Mouse (Mus musculus) liver, adult 2 months (tissue): ENCODE data around the gene Gm38431.
"Not testable (repeated sequence)": the region's sequence is repeated elsewhere in the genome, so short reads cannot be mapped to it uniquely, and the experiment has no call there.

Experiments used
- CTCF ChIP-seq: fragments of 200-500 bp; IDR thresholded peaks from 2 replicates; pipeline ENCODE4 v1.5.1; 2011; ENCODE audit warnings: low read depth, low read length, control low read depth
- POLR2A ChIP-seq: fragments of 200-500 bp; IDR thresholded peaks from 2 replicates; pipeline ENCODE4 v1.6.1; 2011; ENCODE audit warnings: low read length, control low read depth; ENCODE audit not compliant: insufficient read depth; ENCODE audit errors: extremely low read depth

DNA sequence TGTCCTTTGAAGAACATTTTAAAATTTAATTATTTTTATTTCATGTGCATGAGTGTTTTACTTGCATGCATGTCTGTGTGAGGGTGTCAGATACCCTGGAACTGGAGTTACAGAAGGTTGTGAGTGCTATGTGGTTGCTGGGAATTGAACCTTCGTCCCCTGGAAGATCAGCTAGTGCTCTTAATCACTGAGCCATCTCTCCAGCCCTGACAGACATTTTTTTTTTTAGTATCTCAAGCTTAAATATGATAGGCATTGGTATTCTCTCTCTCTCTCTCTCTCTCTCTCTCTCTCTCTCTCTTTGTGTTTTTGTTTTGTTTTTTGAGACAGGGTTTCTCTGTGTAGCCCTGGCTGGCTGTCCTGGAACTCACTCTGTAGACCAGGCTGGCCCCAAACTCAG, 47.0 kb downstream of the Gm38431 start:
- TF ChIP-seq CTCF, POLR2A: not testable (repeated sequence)
